Mouse (Mus musculus): Measurements from ENCODE around the gene Slamf1. TPM values are rescaled to one million over a fixed set of nuclear protein-coding genes. Genes with fewer than 3 reads are reported as not detected.

Slamf1 gene
- polyA plus RNA-seq, 1 experiment, result 20.5 TPM

DNA sequence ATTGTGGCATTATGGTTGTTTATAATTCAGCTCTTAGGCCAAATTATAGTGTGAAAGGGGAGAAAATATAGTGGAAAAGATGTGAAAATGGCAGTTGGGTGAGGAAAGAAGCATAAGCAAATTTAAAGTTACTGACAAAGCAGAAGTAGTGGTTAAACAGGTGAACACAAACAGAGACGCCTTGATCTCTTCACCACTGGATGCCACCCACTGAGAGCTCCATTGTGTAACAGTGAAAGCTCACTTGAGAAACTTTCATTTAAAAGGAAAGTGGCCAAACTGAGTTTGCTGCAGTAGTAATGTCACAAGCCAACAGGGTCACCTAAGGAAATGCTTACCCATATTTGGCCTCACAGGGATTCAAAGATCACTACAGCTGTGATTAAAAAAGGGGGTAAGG lies 54.4 kb downstream of the Slamf1 start:
- Histone ChIP-seq H3K4me3 (ENCODE audit: control insufficient read depth, insufficient read depth, low read length) (no peak overlapping the region), H3K27ac (ENCODE audit: control insufficient read depth, insufficient read depth, low read length) (no peak overlapping the region), H3K36me3 (ENCODE audit: control insufficient read depth, insufficient read depth, low read length) (no peaks in the 10 kb centered on the region), H3K4me1 (replicated peaks; ENCODE audit: control insufficient read depth, insufficient read depth, low read length) (peaks cover 2% of the 10 kb centered on the region; the same call in 1 of the 2 replicates), H3K27me3 (ENCODE audit: control insufficient read depth, insufficient read depth, low read length) (no peaks in the 10 kb centered on the region)
- 34% methylated on average over 1 of the region's 1 CpGs for WGBS
- no peak for DNase-seq
- no peak for TF ChIP-seq CTCF (IDR thresholded peaks at IDR 0.05; ENCODE audit: borderline replicate concordance, control insufficient read depth, extremely low read depth, insufficient read depth, low read length, poor library complexity)
- TF ChIP-seq POLR2A (IDR thresholded peaks at IDR 0.05; ENCODE audit: control insufficient read depth, extremely low read depth, insufficient read depth, low read length, poor library complexity), result no peak

DNA sequence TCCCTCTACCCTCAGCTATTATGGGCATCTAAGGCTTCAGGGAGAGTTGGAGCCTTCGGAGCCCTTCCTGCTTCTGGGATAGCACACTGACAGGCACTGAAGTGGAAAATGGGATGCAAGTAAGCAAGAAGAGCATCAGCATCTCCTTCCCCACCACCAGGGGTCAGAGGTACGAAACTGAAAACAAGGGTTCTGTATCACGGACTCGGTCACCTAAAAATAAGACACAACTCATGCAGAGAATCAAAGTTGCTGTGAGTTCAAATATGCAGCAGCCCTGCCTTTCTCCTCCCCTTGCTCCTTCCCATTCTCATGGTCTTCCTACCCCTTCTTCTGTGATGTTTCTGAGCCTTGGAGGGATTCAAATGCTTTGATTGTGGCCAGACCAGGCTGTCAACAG lies 58.5 kb downstream of the Slamf1 start:
- H3K27me3 ChIP-seq (ENCODE audit: control insufficient read depth, insufficient read depth, low read length), result no peaks in the 10 kb centered on the region
- no peak for DNase-seq
- no peak overlapping the region for H3K4me3 ChIP-seq (ENCODE audit: control insufficient read depth, insufficient read depth, low read length)

DNA sequence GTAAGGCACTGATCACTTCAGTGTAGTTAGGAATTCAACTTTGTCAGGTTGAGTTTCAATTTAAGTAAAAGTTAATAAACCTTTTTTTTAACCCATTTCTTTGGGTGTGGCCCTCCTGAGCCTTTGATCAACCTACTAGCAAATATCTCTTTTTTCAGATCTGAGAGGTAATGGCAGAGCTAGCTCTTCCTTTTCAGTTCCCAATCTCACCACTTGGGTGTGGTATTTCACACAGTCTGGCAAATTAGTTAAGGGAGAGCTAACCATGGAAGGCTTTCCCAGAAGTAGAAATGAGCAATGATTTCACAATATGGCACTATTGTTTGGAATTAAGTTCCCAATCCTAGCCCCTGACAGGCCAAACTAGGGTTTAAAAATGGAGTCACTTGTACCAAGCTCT lies 59.2 kb downstream of the Slamf1 start:
- no peaks in the 10 kb centered on the region for H3K36me3 ChIP-seq (ENCODE audit: control insufficient read depth, insufficient read depth, low read length)
- no peak for TF ChIP-seq CTCF (IDR thresholded peaks at IDR 0.05; ENCODE audit: borderline replicate concordance, control insufficient read depth, extremely low read depth, insufficient read depth, low read length, poor library complexity)
- no peak for TF ChIP-seq POLR2A (IDR thresholded peaks at IDR 0.05; ENCODE audit: control insufficient read depth, extremely low read depth, insufficient read depth, low read length, poor library complexity)
- no peak overlapping the region for H3K4me3 ChIP-seq (ENCODE audit: control insufficient read depth, insufficient read depth, low read length)
- peak; percentile 70 for DNase-seq
- no peak overlapping the region for H3K27ac ChIP-seq (ENCODE audit: control insufficient read depth, insufficient read depth, low read length)
- H3K27me3 ChIP-seq (ENCODE audit: control insufficient read depth, insufficient read depth, low read length), result no peaks in the 10 kb centered on the region
- H3K4me1 ChIP-seq (replicated peaks; ENCODE audit: control insufficient read depth, insufficient read depth, low read length), result peaks cover 3% of the 10 kb centered on the region; the same call in 1 of the 2 replicates

More for the DNA sequence above, 58.5 kb downstream of the Slamf1 start:
- no peak for TF ChIP-seq CTCF (IDR thresholded peaks at IDR 0.05; ENCODE audit: borderline replicate concordance, control insufficient read depth, extremely low read depth, insufficient read depth, low read length, poor library complexity)
- TF ChIP-seq POLR2A (IDR thresholded peaks at IDR 0.05; ENCODE audit: control insufficient read depth, extremely low read depth, insufficient read depth, low read length, poor library complexity), result no peak
- WGBS, result 50% methylated on average over 4 of the region's 4 CpGs
- H3K36me3 ChIP-seq (ENCODE audit: control insufficient read depth, insufficient read depth, low read length), result no peaks in the 10 kb centered on the region
- H3K27ac ChIP-seq (ENCODE audit: control insufficient read depth, insufficient read depth, low read length), result no peak overlapping the region
- H3K4me1 ChIP-seq (replicated peaks; ENCODE audit: control insufficient read depth, insufficient read depth, low read length), result peaks cover 3% of the 10 kb centered on the region; the same call in 1 of the 2 replicates

DNA sequence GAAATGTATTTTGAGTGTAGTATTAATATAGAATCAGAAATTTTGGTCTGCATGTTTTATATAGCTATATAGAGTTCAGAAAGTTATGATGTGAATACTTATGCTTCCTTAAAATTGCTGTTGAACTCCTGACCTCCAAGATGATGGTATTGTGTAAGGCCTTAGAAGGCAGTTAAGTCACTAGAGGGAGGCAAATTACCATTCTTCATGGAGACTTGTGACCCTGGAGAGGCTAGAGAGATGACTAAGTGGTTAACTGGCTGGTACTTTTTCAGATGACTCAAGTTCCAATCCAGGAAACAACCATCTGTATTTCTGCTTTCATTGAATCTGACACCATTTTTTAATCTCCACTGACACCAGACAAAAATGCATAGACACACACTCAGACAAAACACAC lies 60.7 kb downstream of the Slamf1 start:
- H3K4me3 ChIP-seq (ENCODE audit: control insufficient read depth, insufficient read depth, low read length), result no peak overlapping the region
- no peaks in the 10 kb centered on the region for H3K36me3 ChIP-seq (ENCODE audit: control insufficient read depth, insufficient read depth, low read length)
- peaks cover 3% of the 10 kb centered on the region; the same call in 1 of the 2 replicates for H3K4me1 ChIP-seq (replicated peaks; ENCODE audit: control insufficient read depth, insufficient read depth, low read length)
- no peak for TF ChIP-seq CTCF (IDR thresholded peaks at IDR 0.05; ENCODE audit: borderline replicate concordance, control insufficient read depth, extremely low read depth, insufficient read depth, low read length, poor library complexity)
- TF ChIP-seq POLR2A (IDR thresholded peaks at IDR 0.05; ENCODE audit: control insufficient read depth, extremely low read depth, insufficient read depth, low read length, poor library complexity), result no peak
- H3K27me3 ChIP-seq (ENCODE audit: control insufficient read depth, insufficient read depth, low read length), result no peaks in the 10 kb centered on the region
- DNase-seq, result no peak
- H3K27ac ChIP-seq (ENCODE audit: control insufficient read depth, insufficient read depth, low read length), result no peak overlapping the region

DNA sequence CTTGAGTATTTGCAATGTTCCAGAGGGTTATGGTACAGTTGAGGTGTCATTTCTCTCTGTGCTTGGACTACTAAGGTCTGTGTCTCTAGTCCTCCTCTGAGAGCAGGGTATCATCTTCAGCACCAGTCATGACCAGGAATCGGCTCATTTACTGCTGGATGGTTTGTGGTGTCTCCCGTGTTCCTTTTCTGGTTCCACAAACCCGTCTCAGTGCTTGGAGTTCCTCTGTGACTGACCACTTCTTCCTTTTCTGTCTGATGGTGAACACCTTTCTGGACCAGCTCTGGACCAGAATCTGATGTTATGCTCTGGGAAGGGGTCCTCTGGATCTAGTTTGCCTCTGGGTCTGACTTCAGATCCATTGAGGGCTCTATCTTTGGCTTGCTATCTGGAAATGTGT lies 72.6 kb downstream of the Slamf1 start, which contains the start of gene Cd84:
Cd84 (plus strand) TSS at position 210 of the 400 bp plus-strand sequence.
- Histone ChIP-seq H3K36me3 (ENCODE audit: control insufficient read depth, insufficient read depth, low read length) (no peaks in the 10 kb centered on the region), H3K4me1 (replicated peaks; ENCODE audit: control insufficient read depth, insufficient read depth, low read length) (0 out of 2 replicates have a peak, but pooled peaks cover 2% of the 10 kb centered on the region), H3K4me3 (ENCODE audit: control insufficient read depth, insufficient read depth, low read length) (peak within 1 kb of the TSS; percentile 19; the same call in 1 of the 2 replicates), H3K27ac (ENCODE audit: control insufficient read depth, insufficient read depth, low read length) (peak within 1 kb of the TSS; percentile 65), H3K27me3 (ENCODE audit: control insufficient read depth, insufficient read depth, low read length) (no peaks in the 10 kb centered on the region)
- no peak for TF ChIP-seq CTCF (IDR thresholded peaks at IDR 0.05; ENCODE audit: borderline replicate concordance, control insufficient read depth, extremely low read depth, insufficient read depth, low read length, poor library complexity)
- no peak for TF ChIP-seq POLR2A (IDR thresholded peaks at IDR 0.05; ENCODE audit: control insufficient read depth, extremely low read depth, insufficient read depth, low read length, poor library complexity)
- no peak for DNase-seq
- WGBS, result 69% methylated on average over 3 of the region's 3 CpGs

GRCm38 (mm10) chr1:171840450-171841023 lies 73.6 kb downstream of the Slamf1 start:
- H3K4me1 ChIP-seq (replicated peaks; ENCODE audit: control insufficient read depth, insufficient read depth, low read length), result peaks cover 5% of the 10 kb centered on the region
- H3K27ac ChIP-seq (ENCODE audit: control insufficient read depth, insufficient read depth, low read length), result peak overlapping the region; percentile 65
- no peaks in the 10 kb centered on the region for H3K36me3 ChIP-seq (ENCODE audit: control insufficient read depth, insufficient read depth, low read length)
- peak; percentile 61 for DNase-seq
- WGBS, result 4% methylated on average over 4 of the region's 4 CpGs
- peak overlapping the region; percentile 19; the same call in 1 of the 2 replicates for H3K4me3 ChIP-seq (ENCODE audit: control insufficient read depth, insufficient read depth, low read length)
- H3K27me3 ChIP-seq (ENCODE audit: control insufficient read depth, insufficient read depth, low read length), result no peaks in the 10 kb centered on the region
- TF ChIP-seq POLR2A (IDR thresholded peaks at IDR 0.05; ENCODE audit: control insufficient read depth, extremely low read depth, insufficient read depth, low read length, poor library complexity) (no peak), CTCF (IDR thresholded peaks at IDR 0.05; ENCODE audit: borderline replicate concordance, control insufficient read depth, extremely low read depth, insufficient read depth, low read length, poor library complexity) (no peak)
